Mouse (Mus musculus): ENCODE measurements around the gene Ptpn1. TPM values are rescaled to one million over a fixed set of nuclear protein-coding genes. Genes with fewer than 3 reads are reported as not detected.

The Ptpn1 gene
- total and polyA plus RNA-seq, 3 experiments = 16.2 to 38.1 (median 29.4) TPM

DNA sequence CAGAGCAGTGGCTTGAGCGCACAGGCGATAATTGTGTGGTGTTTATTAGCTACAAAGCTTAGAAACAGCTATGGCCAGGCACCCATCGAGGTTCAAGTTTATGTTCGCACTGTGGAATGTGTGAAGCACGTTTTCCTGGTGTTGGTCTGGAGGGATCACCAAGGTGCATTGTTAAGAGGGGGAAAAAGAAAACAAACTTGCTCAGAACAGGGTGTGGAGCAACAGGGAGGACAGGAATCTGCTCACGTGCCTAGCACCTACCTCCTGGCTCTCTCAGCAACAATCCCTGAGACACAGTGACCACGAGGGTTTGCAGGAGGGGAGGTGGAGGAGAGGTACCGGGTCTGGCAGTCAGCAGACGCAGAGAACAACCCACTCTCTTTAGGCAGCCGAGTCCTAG lies 38.2 kb upstream of the Ptpn1 start:
- ATAC-seq (ENCODE audit: extremely low read depth, insufficient number of reproducible peaks, low FRiP score, poor library complexity, severe bottlenecking) (no peak), DNase-seq (ENCODE audit: low spot score) (no peak)
- Histone ChIP-seq H3K4me3 (ENCODE audit: low read depth, low read length) (no peak overlapping the region), H3K4me1 (ENCODE audit: insufficient read depth, low read depth, low read length) (peaks cover 25% of the 10 kb centered on the region), H3K9me3 (replicated peaks) (no peaks in the 10 kb centered on the region), H3K27me3 (ENCODE audit: insufficient read depth, low read length) (peaks cover 54% of the 10 kb centered on the region), H3K36me3 (replicated peaks) (no peaks in the 10 kb centered on the region)
- no peak for TF ChIP-seq TAL1 (conservative IDR thresholded peaks at IDR 0.05; ENCODE audit: low read depth, low read length)
- no peak for TF ChIP-seq GATA2 (IDR thresholded peaks at IDR 0.05; ENCODE audit: borderline replicate concordance, low read depth, low read length)
- no peak for TF ChIP-seq CTCF (IDR thresholded peaks at IDR 0.05; ENCODE audit: low read depth, low read length)
- no peak for TF ChIP-seq POLR2AphosphoS5 (IDR thresholded peaks at IDR 0.05; ENCODE audit: insufficient replicate concordance, low read depth, low read length)
- TF ChIP-seq GATA1 (IDR thresholded peaks at IDR 0.05; ENCODE audit: borderline replicate concordance, low read length) = no peak

DNA sequence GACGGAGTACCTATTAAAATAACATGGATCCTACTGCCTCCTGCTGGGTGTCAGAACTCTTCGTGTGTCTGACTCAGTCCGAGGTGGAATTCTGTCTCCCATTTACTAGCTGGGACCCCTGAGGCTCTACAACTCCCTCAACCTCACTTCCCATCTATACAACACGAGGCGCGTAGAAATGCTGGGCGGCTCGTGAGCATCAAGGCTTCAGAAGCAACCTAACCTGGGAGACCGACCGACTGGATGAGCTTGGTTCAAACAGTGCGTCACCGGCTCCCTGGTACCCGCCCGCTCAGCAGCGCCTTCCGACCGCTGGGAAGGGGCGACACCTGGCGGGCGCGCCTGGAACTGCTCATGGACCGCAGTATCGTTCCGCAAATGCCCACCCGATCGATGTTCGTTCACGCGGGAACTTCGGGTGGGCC lies 36.9 kb upstream of the Ptpn1 start:
- TF ChIP-seq CTCF (IDR thresholded peaks at IDR 0.05; ENCODE audit: low read depth, low read length) (peak; percentile 96), GATA1 (IDR thresholded peaks at IDR 0.05; ENCODE audit: borderline replicate concordance, low read length) (no peak), POLR2AphosphoS5 (IDR thresholded peaks at IDR 0.05; ENCODE audit: insufficient replicate concordance, low read depth, low read length) (no peak)
- H3K4me3 ChIP-seq (ENCODE audit: low read depth, low read length) = peak overlapping the region; percentile 27; the same call in 1 of the 2 replicates
- H3K36me3 ChIP-seq (replicated peaks) = no peaks in the 10 kb centered on the region
- H3K27me3 ChIP-seq (ENCODE audit: insufficient read depth, low read length) = peaks cover 50% of the 10 kb centered on the region
- ATAC-seq (ENCODE audit: extremely low read depth, insufficient number of reproducible peaks, low FRiP score, poor library complexity, severe bottlenecking) = peak; percentile 54; the same call in 1 of the 2 replicates
- H3K4me1 ChIP-seq (ENCODE audit: insufficient read depth, low read depth, low read length) = peaks cover 18% of the 10 kb centered on the region
- H3K9me3 ChIP-seq (replicated peaks) = no peaks in the 10 kb centered on the region
- DNase-seq (ENCODE audit: low spot score) = peak; percentile 72

DNA sequence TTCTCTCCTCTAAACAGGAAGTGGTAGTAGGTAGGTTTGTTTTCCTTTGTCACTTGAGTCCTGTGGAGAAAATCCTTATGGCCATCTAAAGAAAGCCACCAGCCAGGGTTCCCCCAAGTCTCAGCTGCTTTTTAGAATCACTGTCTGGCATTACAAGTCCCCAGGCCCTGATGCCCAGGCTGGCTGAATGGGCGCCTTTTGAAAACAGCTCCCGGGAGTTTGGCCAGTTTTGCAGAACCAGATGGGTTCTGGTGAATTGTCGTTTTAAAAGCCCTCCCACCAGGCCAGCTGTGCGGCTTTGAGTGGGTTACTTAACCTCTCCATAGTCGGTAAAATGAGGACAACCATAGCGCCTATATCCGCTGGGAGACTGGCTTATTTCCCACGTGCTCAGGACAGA lies 34.0 kb upstream of the Ptpn1 start:
- Histone ChIP-seq H3K9me3 (replicated peaks) (no peaks in the 10 kb centered on the region), H3K27me3 (ENCODE audit: insufficient read depth, low read length) (peaks cover 46% of the 10 kb centered on the region), H3K36me3 (replicated peaks) (no peaks in the 10 kb centered on the region), H3K4me3 (ENCODE audit: low read depth, low read length) (no peak overlapping the region), H3K4me1 (ENCODE audit: insufficient read depth, low read depth, low read length) (peaks cover 12% of the 10 kb centered on the region)
- ATAC-seq (ENCODE audit: extremely low read depth, insufficient number of reproducible peaks, low FRiP score, poor library complexity, severe bottlenecking) (no peak), DNase-seq (ENCODE audit: low spot score) (no peak)
- TF ChIP-seq GATA2 (IDR thresholded peaks at IDR 0.05; ENCODE audit: borderline replicate concordance, low read depth, low read length) (no peak), CTCF (IDR thresholded peaks at IDR 0.05; ENCODE audit: low read depth, low read length) (no peak), GATA1 (IDR thresholded peaks at IDR 0.05; ENCODE audit: borderline replicate concordance, low read length) (no peak), POLR2AphosphoS5 (IDR thresholded peaks at IDR 0.05; ENCODE audit: insufficient replicate concordance, low read depth, low read length) (no peak), TAL1 (conservative IDR thresholded peaks at IDR 0.05; ENCODE audit: low read depth, low read length) (no peak)

DNA sequence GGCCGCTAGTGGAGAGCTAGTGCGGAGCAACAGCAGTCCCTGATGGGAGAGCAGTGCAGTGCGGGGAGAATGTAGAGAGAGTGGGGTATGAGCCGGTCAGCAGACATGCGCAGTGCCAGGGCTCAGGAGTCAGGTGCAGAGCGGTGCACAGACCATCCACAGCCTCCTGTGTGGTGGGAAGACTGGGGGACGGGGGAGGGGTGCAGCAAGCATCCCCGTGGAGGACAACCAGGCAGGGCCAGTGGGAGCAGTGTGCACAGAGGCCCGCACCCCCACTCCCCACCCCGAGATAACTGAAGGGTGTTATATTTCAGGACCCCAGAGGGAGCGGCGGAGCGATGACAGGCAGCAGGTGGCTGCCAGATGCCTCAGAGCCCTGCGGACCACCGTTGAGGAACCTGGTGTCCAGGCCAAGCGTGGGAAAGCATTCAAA lies 31.9 kb upstream of the Ptpn1 start:
- no peak for TF ChIP-seq GATA1 (IDR thresholded peaks at IDR 0.05; ENCODE audit: borderline replicate concordance, low read length)
- TF ChIP-seq TAL1 (conservative IDR thresholded peaks at IDR 0.05; ENCODE audit: low read depth, low read length) = no peak
- Histone ChIP-seq H3K4me3 (ENCODE audit: low read depth, low read length) (no peak overlapping the region), H3K27me3 (ENCODE audit: insufficient read depth, low read length) (peaks cover 39% of the 10 kb centered on the region), H3K9me3 (replicated peaks) (no peaks in the 10 kb centered on the region), H3K36me3 (replicated peaks) (no peaks in the 10 kb centered on the region), H3K4me1 (ENCODE audit: insufficient read depth, low read depth, low read length) (peaks cover 8% of the 10 kb centered on the region)
- no peak for ATAC-seq (ENCODE audit: extremely low read depth, insufficient number of reproducible peaks, low FRiP score, poor library complexity, severe bottlenecking)
- DNase-seq (ENCODE audit: low spot score) = no peak

DNA sequence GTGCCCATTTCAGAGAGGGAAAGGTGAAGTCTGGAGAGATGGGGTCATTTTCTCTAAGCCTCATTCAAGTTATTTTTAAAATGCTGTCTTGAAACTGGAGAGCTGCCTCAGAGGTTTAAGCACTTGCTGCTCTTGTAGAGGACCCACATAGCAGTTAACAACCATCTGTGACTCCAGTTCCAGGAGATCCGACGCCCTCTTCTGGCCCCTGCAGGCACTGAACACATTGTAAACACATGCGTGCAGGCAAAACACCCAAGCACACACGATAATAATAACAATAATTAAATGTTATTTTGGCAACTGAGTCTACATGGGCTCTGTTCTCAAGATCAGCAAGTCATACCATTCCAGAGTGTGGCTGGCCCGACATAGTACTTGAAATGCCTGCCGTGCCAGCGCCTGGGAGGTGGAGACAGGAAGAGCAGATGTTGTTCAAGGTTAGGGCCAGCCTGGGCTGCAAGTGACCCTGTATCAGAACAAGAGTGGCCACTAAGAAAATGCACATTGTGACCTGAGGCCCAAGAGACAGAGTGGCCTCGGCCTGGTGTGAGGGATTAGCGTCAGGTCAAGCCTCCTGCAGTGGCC lies 29.6 kb upstream of the Ptpn1 start:
- no peaks in the 10 kb centered on the region for H3K9me3 ChIP-seq (replicated peaks)
- H3K36me3 ChIP-seq (replicated peaks) = no peaks in the 10 kb centered on the region
- H3K4me1 ChIP-seq (ENCODE audit: insufficient read depth, low read depth, low read length) = no peaks in the 10 kb centered on the region
- TF ChIP-seq TAL1 (conservative IDR thresholded peaks at IDR 0.05; ENCODE audit: low read depth, low read length) (no peak), GATA2 (IDR thresholded peaks at IDR 0.05; ENCODE audit: borderline replicate concordance, low read depth, low read length) (no peak), POLR2AphosphoS5 (IDR thresholded peaks at IDR 0.05; ENCODE audit: insufficient replicate concordance, low read depth, low read length) (no peak), CTCF (IDR thresholded peaks at IDR 0.05; ENCODE audit: low read depth, low read length) (no peak), GATA1 (IDR thresholded peaks at IDR 0.05; ENCODE audit: borderline replicate concordance, low read length) (no peak)
- DNase-seq (ENCODE audit: low spot score) (no peak), ATAC-seq (ENCODE audit: extremely low read depth, insufficient number of reproducible peaks, low FRiP score, poor library complexity, severe bottlenecking) (no peak)
- no peak overlapping the region for H3K4me3 ChIP-seq (ENCODE audit: low read depth, low read length)
- peaks cover 26% of the 10 kb centered on the region for H3K27me3 ChIP-seq (ENCODE audit: insufficient read depth, low read length)

DNA sequence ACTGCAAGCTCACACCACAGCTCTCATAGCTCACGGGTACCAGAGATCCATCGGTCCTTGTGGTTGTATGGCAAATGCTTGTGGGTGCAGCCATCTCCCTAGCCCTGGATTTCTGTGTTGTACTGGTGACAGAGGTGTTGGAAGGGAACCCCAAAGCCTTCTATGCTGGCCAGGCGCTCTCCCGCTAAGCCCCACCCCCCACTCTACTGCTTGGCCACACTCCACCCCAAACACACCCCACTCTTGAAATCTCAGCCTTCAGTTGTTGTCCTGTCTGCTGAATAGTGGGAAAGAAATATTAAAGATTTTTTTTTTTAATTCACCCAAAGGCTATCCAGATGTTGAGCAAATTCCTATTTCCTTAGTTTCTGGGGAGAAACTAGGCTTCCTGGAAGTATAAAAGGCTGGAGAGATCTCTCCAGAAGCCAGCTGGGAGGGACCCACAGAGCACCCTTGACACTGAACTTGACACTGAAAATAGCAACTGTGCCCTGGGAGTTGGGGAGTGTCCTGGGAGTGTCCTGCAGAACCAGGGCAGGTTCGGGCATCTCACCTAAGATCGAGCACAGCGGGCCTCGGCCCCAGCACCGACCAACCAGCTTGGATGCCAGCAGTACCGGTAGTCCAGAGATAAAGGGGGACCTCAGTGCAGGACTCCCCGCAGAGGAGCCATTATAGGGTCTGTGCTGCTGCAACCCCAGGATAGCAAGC lies 28.5 kb upstream of the Ptpn1 start:
- DNase-seq (ENCODE audit: low spot score) (no peak), ATAC-seq (ENCODE audit: extremely low read depth, insufficient number of reproducible peaks, low FRiP score, poor library complexity, severe bottlenecking) (no peak)
- no peak overlapping the region for H3K4me3 ChIP-seq (ENCODE audit: low read depth, low read length)
- H3K36me3 ChIP-seq (replicated peaks) = no peaks in the 10 kb centered on the region
- no peak for TF ChIP-seq POLR2AphosphoS5 (IDR thresholded peaks at IDR 0.05; ENCODE audit: insufficient replicate concordance, low read depth, low read length)
- TF ChIP-seq TAL1 (conservative IDR thresholded peaks at IDR 0.05; ENCODE audit: low read depth, low read length) = no peak
- TF ChIP-seq GATA1 (IDR thresholded peaks at IDR 0.05; ENCODE audit: borderline replicate concordance, low read length) = no peak
- TF ChIP-seq CTCF (IDR thresholded peaks at IDR 0.05; ENCODE audit: low read depth, low read length) = no peak
- TF ChIP-seq GATA2 (IDR thresholded peaks at IDR 0.05; ENCODE audit: borderline replicate concordance, low read depth, low read length) = no peak
- H3K27me3 ChIP-seq (ENCODE audit: insufficient read depth, low read length) = peaks cover 37% of the 10 kb centered on the region
- H3K4me1 ChIP-seq (ENCODE audit: insufficient read depth, low read depth, low read length) = no peaks in the 10 kb centered on the region
- no peaks in the 10 kb centered on the region for H3K9me3 ChIP-seq (replicated peaks)

All from G1E (cell line).